Mouse (Mus musculus) embryonic facial prominence, embryonic 15.5 days (tissue): ENCODE data around the gene Olfr692. TPM values are rescaled to one million over a fixed set of nuclear protein-coding genes. Genes with fewer than 3 reads are reported as not detected.
A peak's percentile ranks its signal among the peaks of the same experiment; 100 is the strongest.
"Not testable (repeated sequence)": the region's sequence is repeated elsewhere in the genome, so short reads cannot be mapped to it uniquely, and the experiment has no call there.

Experiments used
- ATAC-seq: fragments of 200-750 bp; cut with Nextera tagmentation; 2 replicates; pipeline ENCODE4 v1.8.0; 2017; ENCODE audit warnings: low read depth, moderate TSS enrichment; ENCODE audit not compliant: insufficient number of reproducible peaks, low FRiP score, low TSS enrichment
- H3K27ac ChIP-seq: fragments of 300-500 bp; sonication (generic); replicated peaks from 2 replicates; pipeline ENCODE4 v1.5.1; 2015; ENCODE audit warnings: mild to moderate bottlenecking, inconsistent platforms
- H3K27me3 ChIP-seq: fragments of 300-500 bp; sonication (generic); 2 replicates; pipeline ENCODE4 v1.6.1; 2015; ENCODE audit warnings: inconsistent platforms
- H3K36me3 ChIP-seq: fragments of 300-500 bp; sonication (generic); 2 replicates; pipeline ENCODE4 v1.6.1; 2015; ENCODE audit warnings: mild to moderate bottlenecking, inconsistent platforms
- H3K4me1 ChIP-seq: fragments of 300-500 bp; sonication (generic); 2 replicates; pipeline ENCODE4 v1.6.1; 2015; ENCODE audit warnings: inconsistent platforms
- H3K4me2 ChIP-seq: fragments of 300-500 bp; sonication (generic); replicated peaks from 2 replicates; pipeline ENCODE4 v1.6.1; 2015; ENCODE audit warnings: mild to moderate bottlenecking, inconsistent platforms
- H3K4me3 ChIP-seq: fragments of 300-500 bp; sonication (generic); replicated peaks from 2 replicates; pipeline ENCODE4 v1.5.1; 2015; ENCODE audit warnings: mild to moderate bottlenecking, inconsistent platforms
- H3K9ac ChIP-seq: fragments of 300-500 bp; sonication (generic); 2 replicates; pipeline ENCODE4 v1.6.1; 2015; ENCODE audit warnings: inconsistent platforms
- H3K9me3 ChIP-seq: fragments of 300-500 bp; sonication (generic); replicated peaks from 2 replicates; pipeline ENCODE4 v1.6.1; 2016; ENCODE audit warnings: inconsistent platforms
- WGBS: fragments of 180-500 bp; shearing (Covaris S2); methylation state at CpG from one replicate; pipeline ENCODE4 v1.1.7; 2015; 5-methylcytosine and 5-hydroxymethylcytosine counted together
- polyA plus RNA-seq: library from polyadenylated mRNA; unstranded; fragments of >200 nt; fragmentation: Nextera tagmentation; extraction: Ambion mirVana; gene quantifications from 2 replicates; pipeline ENCODE4 v1.2.1, GENCODE M21; 2015

The Olfr692 gene
- 0.33 and 0.39 TPM in 2 replicates for polyA plus RNA-seq

GRCm38 (mm10) chr7:105367930-105368329 is at the start of gene Olfr692:
Olfr692 (plus strand) TSS chr7:105368230.
- Histone ChIP-seq H3K9me3 (no peaks in the 10 kb centered on the region), H3K36me3 (0 out of 2 replicates have a peak, but pooled peaks cover 4% of the 10 kb centered on the region), H3K9ac (no peak within 1 kb of the TSS), H3K27me3 (no peaks in the 10 kb centered on the region), H3K4me2 (no peak within 1 kb of the TSS), H3K27ac (no peak within 1 kb of the TSS), H3K4me1 (no peaks in the 10 kb centered on the region), H3K4me3 (no peak within 1 kb of the TSS)
- no peak for ATAC-seq
- 100% methylated on average over 1 of the region's 1 CpGs for WGBS

DNA sequence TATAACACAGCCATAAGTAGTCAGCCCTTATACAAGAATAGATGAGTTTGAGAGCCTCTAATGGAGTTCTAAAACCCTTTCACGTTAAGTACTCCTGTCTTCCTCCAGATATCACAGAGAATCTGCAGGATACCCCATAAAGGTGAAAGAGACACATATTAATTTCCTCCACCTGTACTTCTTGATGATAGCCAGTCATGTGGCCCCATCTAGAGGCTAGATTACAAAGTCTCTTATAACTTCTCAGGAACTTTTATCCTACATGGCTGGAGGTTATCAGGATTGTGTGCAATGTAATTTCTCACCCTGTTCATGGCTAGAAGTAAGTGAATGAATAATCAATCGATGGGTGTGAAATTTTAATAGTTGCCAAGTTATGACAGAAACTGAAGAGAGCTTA is 42.7 kb upstream of the Olfr692 start:
- ATAC-seq = no peak

GRCm38 (mm10) chr7:105334004-105334403 is 34.0 kb upstream of the Olfr692 start, which contains the start of gene Olfr690:
Olfr690 (minus strand) TSS chr7:105334104.
- H3K4me2 ChIP-seq = no peak within 1 kb of the TSS
- WGBS = 65% methylated on average over 1 of the region's 1 CpGs
- H3K27me3 ChIP-seq = no peaks in the 10 kb centered on the region
- no peak within 1 kb of the TSS for H3K9ac ChIP-seq
- no peaks in the 10 kb centered on the region for H3K9me3 ChIP-seq
- H3K4me1 ChIP-seq = no peaks in the 10 kb centered on the region
- ATAC-seq = no peak
- no peak within 1 kb of the TSS for H3K27ac ChIP-seq
- no peaks in the 10 kb centered on the region for H3K36me3 ChIP-seq
- no peak within 1 kb of the TSS for H3K4me3 ChIP-seq

More for the DNA sequence above, 42.7 kb upstream of the Olfr692 start:
- 73% methylated on average over 2 of the region's 2 CpGs for WGBS
- Histone ChIP-seq H3K4me1 (no peaks in the 10 kb centered on the region), H3K27ac (no peak overlapping the region), H3K27me3 (no peaks in the 10 kb centered on the region), H3K36me3 (no peaks in the 10 kb centered on the region), H3K4me3 (no peak overlapping the region), H3K4me2 (no peak overlapping the region), H3K9ac (no peak overlapping the region), H3K9me3 (no peaks in the 10 kb centered on the region)

- no peak for ATAC-seq
- H3K4me3 ChIP-seq = no peak within 1 kb of the TSS
- H3K27ac ChIP-seq = no peak within 1 kb of the TSS
- H3K9me3 ChIP-seq = no peaks in the 10 kb centered on the region
- H3K4me1 ChIP-seq = no peaks in the 10 kb centered on the region
- no peaks in the 10 kb centered on the region for H3K36me3 ChIP-seq
- no peaks in the 10 kb centered on the region for H3K27me3 ChIP-seq
- WGBS = 51% methylated on average over 1 of the region's 1 CpGs
- no peak within 1 kb of the TSS for H3K9ac ChIP-seq
- no peak within 1 kb of the TSS for H3K4me2 ChIP-seq
Observed at GRCm38 (mm10) chr7:105342170-105342569, 25.9 kb upstream of the Olfr692 start, which contains the start of gene Olfr691. Olfr691 (minus strand) TSS chr7:105342270.

DNA sequence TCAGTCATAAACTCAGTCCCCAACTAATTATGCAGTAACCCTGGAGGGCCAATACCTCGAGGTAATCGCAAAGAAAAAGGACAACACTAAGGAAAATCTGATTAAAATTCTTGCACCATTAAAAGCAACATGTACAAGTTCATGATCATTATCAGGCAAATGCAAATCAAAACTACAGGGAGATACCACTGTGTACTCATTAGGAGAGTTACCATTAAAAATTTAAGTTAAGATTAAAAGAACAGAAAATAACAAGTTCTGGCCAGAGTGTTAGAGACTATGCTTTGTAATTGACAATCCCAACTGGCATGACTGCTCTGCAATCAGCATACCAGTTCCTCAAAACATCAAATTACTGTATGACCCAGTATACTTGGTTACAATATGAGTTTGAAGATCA is 25.3 kb upstream of the Olfr692 start:
- no peak overlapping the region for H3K4me2 ChIP-seq
- no peaks in the 10 kb centered on the region for H3K27me3 ChIP-seq
- no peak for ATAC-seq
- no peak overlapping the region for H3K9ac ChIP-seq
- H3K27ac ChIP-seq = no peak overlapping the region
- H3K4me3 ChIP-seq = no peak overlapping the region
- no peaks in the 10 kb centered on the region for H3K4me1 ChIP-seq
- H3K36me3 ChIP-seq = no peaks in the 10 kb centered on the region
- H3K9me3 ChIP-seq = no peaks in the 10 kb centered on the region
- 70% methylated on average over 2 of the region's 2 CpGs for WGBS

- not testable (repeated sequence) for H3K4me3 ChIP-seq, H3K9me3 ChIP-seq, H3K9ac ChIP-seq, H3K36me3 ChIP-seq, H3K27me3 ChIP-seq, H3K27ac ChIP-seq, H3K4me2 ChIP-seq, ATAC-seq, H3K4me1 ChIP-seq
- no CpG with 5 or more reads among the region's 5 CpGs for WGBS
Observed at GRCm38 (mm10) chr7:105356064-105356463, 12.0 kb upstream of the Olfr692 start.

DNA sequence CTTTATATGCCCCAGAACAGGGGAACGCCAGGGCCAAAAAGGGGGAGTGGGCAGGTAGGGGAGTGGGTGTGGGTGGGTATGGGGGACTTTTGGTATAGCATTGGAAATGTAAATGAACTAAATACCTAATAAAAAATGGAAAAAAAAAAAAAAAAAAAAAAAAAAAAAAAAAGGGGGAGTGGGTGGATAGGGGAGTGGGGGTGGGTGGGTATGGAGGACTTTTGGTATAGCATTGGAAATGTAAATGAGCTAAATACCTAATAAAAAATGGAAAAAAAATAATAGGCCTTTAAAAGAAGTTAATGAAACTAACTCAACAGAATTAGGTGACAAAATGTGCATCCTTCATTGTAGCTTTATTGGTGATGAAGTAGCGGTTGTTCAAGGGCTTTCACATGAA is 11.5 kb upstream of the Olfr692 start:
- H3K9ac ChIP-seq, H3K36me3 ChIP-seq, H3K27me3 ChIP-seq, H3K9me3 ChIP-seq, H3K4me3 ChIP-seq, H3K4me1 ChIP-seq, H3K4me2 ChIP-seq, H3K27ac ChIP-seq: not testable (repeated sequence)
- ATAC-seq = peak; percentile 67; the same call in 1 of the 2 replicates
- WGBS = 91% methylated on average over 1 of the region's 2 CpGs

DNA sequence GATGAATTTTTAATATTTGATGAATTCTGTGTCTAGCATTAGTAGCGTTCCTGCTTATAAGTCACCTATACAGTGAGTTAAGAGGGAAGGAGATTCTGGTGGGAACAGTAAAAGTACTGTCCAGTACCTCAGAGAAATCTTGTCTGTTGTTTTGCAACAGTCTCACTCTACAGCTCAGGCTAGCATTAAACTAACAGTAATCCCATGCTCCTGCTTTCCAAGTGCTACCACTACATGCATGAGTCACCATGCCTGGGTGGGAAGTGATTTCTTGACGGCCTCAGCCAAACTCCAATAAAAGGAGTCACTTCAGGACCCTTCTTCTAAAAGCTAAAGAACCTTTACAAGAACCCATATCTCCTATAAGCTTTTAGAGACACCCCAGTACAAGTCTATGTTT is 6.3 kb upstream of the Olfr692 start:
- H3K4me3 ChIP-seq = no peak overlapping the region
- H3K27me3 ChIP-seq = no peaks in the 10 kb centered on the region
- ATAC-seq = no peak
- WGBS = 79% methylated on average over 2 of the region's 2 CpGs
- no peak overlapping the region for H3K4me2 ChIP-seq
- no peaks in the 10 kb centered on the region for H3K9me3 ChIP-seq
- H3K9ac ChIP-seq = no peak overlapping the region
- no peak overlapping the region for H3K27ac ChIP-seq
- no peaks in the 10 kb centered on the region for H3K36me3 ChIP-seq
- H3K4me1 ChIP-seq = no peaks in the 10 kb centered on the region

- no peak overlapping the region for H3K27ac ChIP-seq
- no peaks in the 10 kb centered on the region for H3K36me3 ChIP-seq
- H3K9ac ChIP-seq = no peak overlapping the region
- no peak overlapping the region for H3K4me3 ChIP-seq
- 80% methylated on average over 5 of the region's 5 CpGs for WGBS
- ATAC-seq = no peak
- H3K9me3 ChIP-seq = no peaks in the 10 kb centered on the region
- no peak overlapping the region for H3K4me2 ChIP-seq
- no peaks in the 10 kb centered on the region for H3K27me3 ChIP-seq
- no peaks in the 10 kb centered on the region for H3K4me1 ChIP-seq
Observed at GRCm38 (mm10) chr7:105367268-105367667, 762 bp upstream of the Olfr692 start.

- 90% methylated on average over 4 of the region's 4 CpGs for WGBS
- no peak; the same call in 1 of the 2 replicates for ATAC-seq
- H3K4me1 ChIP-seq = no peaks in the 10 kb centered on the region
- no peak overlapping the region for H3K4me3 ChIP-seq
- H3K9ac ChIP-seq = no peak overlapping the region
- no peaks in the 10 kb centered on the region for H3K9me3 ChIP-seq
- H3K4me2 ChIP-seq = no peak overlapping the region
- peaks cover 7% of the 10 kb centered on the region; the same call in 1 of the 2 replicates for H3K36me3 ChIP-seq
- no peaks in the 10 kb centered on the region for H3K27me3 ChIP-seq
- H3K27ac ChIP-seq = no peak overlapping the region
Observed at GRCm38 (mm10) chr7:105368521-105368920, 491 bp downstream of the Olfr692 start.

DNA sequence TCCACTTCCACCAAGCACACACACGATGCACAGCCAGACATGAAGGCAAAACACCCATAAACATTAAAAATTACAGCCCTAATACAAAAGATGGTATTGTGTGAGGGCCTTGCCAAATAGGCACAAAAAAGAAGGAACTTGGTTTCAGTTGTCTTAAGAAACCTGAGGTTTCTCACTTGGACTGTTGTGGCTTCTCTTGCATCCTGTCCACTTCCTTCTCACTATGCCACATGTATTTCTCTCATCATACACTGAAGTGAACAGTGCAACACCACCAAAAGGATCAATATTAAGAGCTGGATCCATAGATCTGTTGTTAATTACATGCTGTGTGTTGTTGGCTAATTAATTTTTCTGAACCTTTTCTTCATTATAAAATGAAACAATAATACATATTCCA is 4.9 kb downstream of the Olfr692 start:
- H3K27ac ChIP-seq = no peak overlapping the region

DNA sequence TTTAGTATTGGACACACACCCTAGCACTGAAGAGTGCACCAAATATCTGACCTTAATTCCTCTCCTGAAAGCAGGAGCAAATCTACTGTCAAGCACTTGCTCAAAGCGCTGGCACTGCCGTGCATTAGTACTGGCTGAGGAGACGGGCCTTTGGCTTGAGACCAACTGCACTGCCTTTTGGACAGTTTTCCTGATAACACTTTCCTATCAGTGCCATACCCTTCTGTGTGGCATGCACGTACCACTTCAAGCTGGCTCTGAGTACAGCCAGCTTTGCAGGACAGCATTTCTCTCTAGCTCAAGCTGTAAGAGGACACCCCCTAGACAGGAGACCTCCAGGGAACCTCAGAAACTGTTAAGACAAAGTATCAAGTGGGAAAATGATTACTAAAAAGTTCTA is 5.5 kb downstream of the Olfr692 start:
- H3K27me3 ChIP-seq = no peaks in the 10 kb centered on the region
- WGBS = 89% methylated on average over 4 of the region's 4 CpGs
- ATAC-seq = no peak
- H3K36me3 ChIP-seq = peaks cover 37% of the 10 kb centered on the region
- H3K27ac ChIP-seq = no peak overlapping the region
- H3K4me1 ChIP-seq = no peaks in the 10 kb centered on the region
- H3K9me3 ChIP-seq = no peaks in the 10 kb centered on the region
- no peak overlapping the region for H3K4me3 ChIP-seq
- no peak overlapping the region for H3K9ac ChIP-seq
- no peak overlapping the region for H3K4me2 ChIP-seq

More for the DNA sequence above, 4.9 kb downstream of the Olfr692 start:
- Histone ChIP-seq H3K27me3 (no peaks in the 10 kb centered on the region), H3K9me3 (no peaks in the 10 kb centered on the region), H3K4me3 (no peak overlapping the region), H3K36me3 (peaks cover 31% of the 10 kb centered on the region), H3K4me1 (no peaks in the 10 kb centered on the region), H3K4me2 (no peak overlapping the region), H3K9ac (no peak overlapping the region)
- 93% methylated on average over 1 of the region's 1 CpGs for WGBS
- ATAC-seq = no peak
